Mouse (Mus musculus): ENCODE data around the gene Exoc3l2. TPM values are rescaled to one million over a fixed set of nuclear protein-coding genes. Genes with fewer than 3 reads are reported as not detected.

The Exoc3l2 gene
- total RNA-seq (2023) = not detected

DNA sequence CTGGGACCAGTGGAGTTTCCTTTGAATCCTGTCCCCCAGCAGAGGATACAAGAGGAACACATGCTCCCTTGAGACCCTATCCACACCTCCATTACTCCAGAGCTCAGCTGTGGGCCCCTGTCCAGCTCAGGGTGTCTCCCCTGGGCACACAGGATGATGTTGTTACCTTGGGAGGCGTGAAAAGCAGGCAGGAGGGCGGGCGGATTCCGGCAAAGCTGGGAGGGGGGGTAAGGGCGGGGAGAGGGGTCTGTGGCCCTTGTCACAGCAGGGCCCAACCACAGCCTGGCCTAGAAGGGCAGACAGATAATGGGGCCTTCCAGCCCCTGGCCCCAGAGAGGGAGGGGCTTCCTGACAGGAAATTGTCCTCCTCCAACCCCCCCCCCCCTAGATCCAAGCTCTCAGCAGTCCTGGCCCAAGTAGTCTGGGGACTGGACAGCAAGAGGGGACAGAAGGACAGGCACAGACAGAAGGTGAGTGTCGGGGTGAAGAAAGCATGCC is at the start of gene Exoc3l2:
Exoc3l2 (plus strand) TSS at position 448 of the 498 bp plus-strand sequence.

DNA sequence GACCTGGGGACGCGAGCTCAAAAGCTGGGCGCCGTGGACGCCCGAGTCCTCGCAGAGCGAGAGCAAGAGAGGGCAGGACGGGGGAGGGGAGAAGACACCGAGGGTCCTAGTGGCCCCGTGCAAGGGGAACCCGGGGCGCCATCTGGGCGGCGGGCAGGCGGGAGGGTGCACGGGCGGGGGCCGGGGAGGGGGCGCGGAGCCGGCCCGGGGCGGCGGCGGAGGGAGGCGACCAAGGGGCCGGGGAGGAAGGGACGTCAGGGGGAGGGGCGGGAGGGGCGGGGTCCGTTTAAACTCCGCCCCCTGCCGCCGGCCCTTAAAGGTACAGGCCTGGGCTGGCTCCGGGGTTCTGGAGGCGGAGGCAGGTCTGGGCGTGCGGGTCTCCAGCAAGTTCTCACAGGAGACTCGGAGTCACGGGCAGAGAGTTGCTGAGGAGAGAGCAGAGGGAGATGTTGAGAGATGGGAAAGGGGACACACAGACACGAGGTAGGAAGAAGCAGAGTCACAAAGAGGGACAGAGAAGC is 4.5 kb upstream of the Exoc3l2 start, which contains the start of gene Mark4:
Mark4 (minus strand) TSS at position 231 of the 521 bp plus-strand sequence.

DNA sequence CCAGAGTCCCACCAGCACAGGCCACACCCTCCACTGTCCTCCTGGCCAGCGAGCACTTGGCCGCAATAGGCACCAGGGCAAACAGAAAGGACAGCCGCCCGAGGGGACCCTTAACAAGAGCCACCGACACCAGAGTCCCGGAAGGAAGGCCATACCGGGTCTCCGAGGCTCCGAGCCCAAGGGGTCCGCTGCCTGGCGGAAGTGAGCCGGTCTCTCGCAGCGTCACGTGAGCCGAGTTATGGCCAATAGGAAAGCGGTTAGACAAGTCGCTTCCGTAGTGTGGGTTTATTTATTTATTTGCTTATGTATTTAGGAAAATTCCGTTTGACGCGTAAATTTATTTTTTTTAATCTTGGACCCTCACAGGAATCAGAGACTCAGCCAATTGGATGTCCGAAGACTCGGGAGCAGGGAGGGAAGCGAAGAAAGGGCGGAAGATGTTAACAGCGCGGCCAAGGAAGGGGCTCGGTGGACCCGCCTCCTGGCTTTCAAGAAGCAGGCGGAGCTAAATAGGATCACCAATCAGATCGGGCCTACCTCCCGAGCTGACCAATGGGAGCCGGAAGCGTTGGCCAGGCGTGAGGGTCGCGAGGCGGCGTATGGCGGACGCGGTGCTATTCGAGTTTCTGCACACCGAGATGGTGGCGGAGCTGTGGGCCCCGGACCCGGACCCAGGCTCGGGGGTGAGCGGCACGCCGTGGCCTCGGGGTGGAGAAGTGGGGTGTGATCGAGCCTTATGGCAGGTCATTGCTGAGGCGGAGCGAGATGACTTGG is 45.2 kb downstream of the Exoc3l2 start, which contains the start of the genes Bloc1s3 and Trappc6a:
Bloc1s3 (minus strand) TSS at position 218 of the 774 bp plus-strand sequence.
Trappc6a (plus strand) TSS at position 246 of the 774 bp plus-strand sequence.

DNA sequence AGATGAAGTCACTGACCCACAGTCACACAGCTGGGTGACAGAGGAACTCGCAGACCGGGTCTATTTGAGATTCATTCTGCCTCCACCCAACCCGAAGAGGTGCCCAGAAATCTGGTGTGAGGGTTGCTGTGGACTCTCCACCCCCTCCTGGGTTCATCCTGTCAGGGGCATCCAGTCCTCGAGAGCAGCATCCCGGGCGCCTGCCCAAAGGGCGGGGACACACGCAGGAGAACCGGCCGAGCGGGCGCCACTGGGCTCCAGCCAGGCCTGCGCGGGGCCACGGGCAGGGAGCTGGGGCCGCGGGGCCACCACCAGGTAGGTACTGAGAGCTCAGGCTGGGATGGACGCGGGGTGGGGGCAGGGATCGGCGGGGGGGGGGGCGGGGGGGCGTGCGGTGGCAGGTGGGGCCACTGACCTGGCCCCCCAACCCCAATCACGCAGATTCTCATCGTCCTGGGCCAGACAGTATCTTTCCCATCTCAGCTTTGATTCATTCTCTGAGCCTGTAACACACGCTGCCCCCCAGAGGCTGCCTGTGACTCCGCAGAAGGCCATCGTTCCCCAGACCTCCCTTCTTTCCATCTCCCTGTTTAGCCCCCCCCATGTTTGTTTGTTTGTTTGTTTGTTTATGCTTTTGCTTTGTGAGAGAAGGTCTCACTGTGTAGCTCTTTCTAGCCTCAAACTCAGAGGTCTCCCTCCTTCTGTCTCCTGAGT is 54.7 kb downstream of the Exoc3l2 start, which contains the start of gene Nkpd1:
Nkpd1 (plus strand) TSS at position 187 of the 714 bp plus-strand sequence.

Other genes with a start within 250 kb of the Exoc3l2 start
- gene Opa3, start 235.0 kb upstream of the Exoc3l2 start, total RNA-seq (2023) = 51.9 TPM
- gene Vasp, start 191.5 kb upstream of the Exoc3l2 start, total RNA-seq (2023) = 296 TPM
- 2.3 TPM for gene Ppm1n, start 183.3 kb upstream of the Exoc3l2 start, total RNA-seq (2023)
- not detected for gene Rtn2, start 180.7 kb upstream of the Exoc3l2 start, total RNA-seq (2023)
- 1,017 TPM for gene Fosb, start 153.3 kb upstream of the Exoc3l2 start, total RNA-seq (2023)
- gene Ercc1, start 118.6 kb upstream of the Exoc3l2 start, total RNA-seq (2023) = 65.9 TPM
- gene Cd3eap, start 103.8 kb upstream of the Exoc3l2 start, total RNA-seq (2023) = 12.8 TPM
- gene Ppp1r13l, start 103.6 kb upstream of the Exoc3l2 start, total RNA-seq (2023) = 1.6 TPM
- gene Ercc2, start 81.3 kb upstream of the Exoc3l2 start, total RNA-seq (2023) = 83.7 TPM
- 3.6 TPM for gene Klc3, start 59.2 kb upstream of the Exoc3l2 start, total RNA-seq (2023)
- gene Ckm, start 58.6 kb upstream of the Exoc3l2 start, total RNA-seq (2023) = not detected
- 26.6 TPM for gene Mark4, start 4.5 kb upstream of the Exoc3l2 start, total RNA-seq (2023)
- gene Bloc1s3, start 45.0 kb downstream of the Exoc3l2 start, total RNA-seq (2023) = 3.8 TPM
- 24.3 TPM for gene Trappc6a, start 45.1 kb downstream of the Exoc3l2 start, total RNA-seq (2023)
- gene Nkpd1, start 54.5 kb downstream of the Exoc3l2 start, total RNA-seq (2023) = not detected
- gene Ppp1r37, start 99.7 kb downstream of the Exoc3l2 start, total RNA-seq (2023) = 51.4 TPM
- gene Zfp296, start 114.0 kb downstream of the Exoc3l2 start, total RNA-seq (2023) = 2.4 TPM
- 48.1 TPM for gene Gemin7, start 114.3 kb downstream of the Exoc3l2 start, total RNA-seq (2023)
- gene Clasrp, start 141.2 kb downstream of the Exoc3l2 start, total RNA-seq (2023) = 87.8 TPM
- gene Relb, start 166.1 kb downstream of the Exoc3l2 start, total RNA-seq (2023) = 44.9 TPM
- gene Clptm1, start 201.7 kb downstream of the Exoc3l2 start, total RNA-seq (2023) = 70.1 TPM
- gene Apoc2, start 214.6 kb downstream of the Exoc3l2 start, total RNA-seq (2023) = 2.1 TPM
- gene Gm44805, start 218.1 kb downstream of the Exoc3l2 start, total RNA-seq (2023) = not detected
- not detected for gene Apoc4, start 218.1 kb downstream of the Exoc3l2 start, total RNA-seq (2023)
- gene Apoc1, start 229.3 kb downstream of the Exoc3l2 start, total RNA-seq (2023) = 1.4 TPM
- 33.1 TPM for gene Apoe, start 235.9 kb downstream of the Exoc3l2 start, total RNA-seq (2023)